Mouse (Mus musculus): ENCODE measurements around the gene Tiam1. TPM values are rescaled to one million over a fixed set of nuclear protein-coding genes. Genes with fewer than 3 reads are reported as not detected.

Gene Tiam1
- polyA plus RNA-seq (2017; shearing (Covaris generic)) = 2.0 TPM

DNA sequence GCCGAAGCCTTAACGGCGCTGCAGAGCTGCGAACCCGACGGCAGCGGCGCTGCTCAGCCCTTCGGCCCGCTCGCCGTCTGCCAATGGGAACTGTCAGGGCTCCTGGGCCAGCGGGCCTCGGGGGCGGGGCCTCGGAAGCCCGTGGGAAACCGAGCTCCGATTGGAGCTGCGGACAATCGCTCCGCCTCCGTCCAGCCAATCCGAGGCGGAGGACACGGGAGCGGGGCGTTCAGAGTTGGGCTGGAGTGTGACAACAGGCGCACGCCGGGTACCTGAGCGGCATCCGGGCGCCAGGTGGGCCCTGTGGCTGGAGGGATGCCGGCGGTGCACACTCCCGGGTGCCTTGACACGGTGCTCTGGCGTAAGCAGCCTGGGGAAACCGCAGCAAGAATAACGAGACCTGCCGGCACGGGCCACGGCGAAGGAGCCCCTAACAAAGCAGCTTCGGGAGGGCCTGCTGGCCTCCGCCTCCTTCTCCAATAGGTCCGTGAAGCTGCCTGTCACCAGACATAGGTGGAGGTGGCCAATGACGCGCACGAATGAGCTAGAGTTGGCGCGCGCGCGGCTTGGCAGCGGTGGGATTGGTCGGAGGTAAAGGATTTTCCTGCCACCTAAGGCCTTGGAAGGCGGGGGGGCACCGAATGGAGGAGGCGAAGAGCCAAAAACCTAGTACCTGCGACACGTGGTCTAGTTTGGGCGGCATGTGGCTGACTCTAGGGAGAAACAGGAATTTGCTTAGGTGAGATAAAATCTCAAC lies at the start of gene Tiam1:
Tiam1 (minus strand) TSS at position 10 of the 757 bp plus-strand sequence.

Other genes with a start within 250 kb of the Tiam1 start
- gene Sod1, start 77.0 kb upstream of the Tiam1 start, polyA plus RNA-seq (2017; shearing (Covaris generic)) = 110 TPM
- gene Scaf4, start 140.7 kb upstream of the Tiam1 start, polyA plus RNA-seq (2017; shearing (Covaris generic)) = 58.7 TPM
- 0.17 TPM for gene Hunk, start 242.2 kb upstream of the Tiam1 start, polyA plus RNA-seq (2017; shearing (Covaris generic))

Data from naive thymus-derived CD4-positive, alpha-beta T cell, adult 5 months (primary cell).